Mouse (Mus musculus): Measurements from ENCODE around the gene Tmem205. TPM values are rescaled to one million over a fixed set of nuclear protein-coding genes. Genes with fewer than 3 reads are reported as not detected.

Gene Tmem205
- total RNA-seq (2021): 10 to 100 TPM; 44.4 to 45.9 TPM
- long read RNA-seq, experiment 1, transcript Tmem205-201 (4 exons, 785 nt): major isoform, 10 of 19 reads
- long read RNA-seq, experiment 1, partial matches to known transcripts: 2 of 19 reads
- long read RNA-seq, experiment 1, other reads (novel, unspliced or antisense): 5 of 19 reads
- long read RNA-seq, experiment 2, transcript Tmem205-201 (4 exons, 785 nt): major isoform, 15 of 35 reads
- long read RNA-seq, experiment 2, partial matches to known transcripts: 6 of 35 reads
- long read RNA-seq, experiment 2, other reads (novel, unspliced or antisense): 10 of 35 reads

DNA sequence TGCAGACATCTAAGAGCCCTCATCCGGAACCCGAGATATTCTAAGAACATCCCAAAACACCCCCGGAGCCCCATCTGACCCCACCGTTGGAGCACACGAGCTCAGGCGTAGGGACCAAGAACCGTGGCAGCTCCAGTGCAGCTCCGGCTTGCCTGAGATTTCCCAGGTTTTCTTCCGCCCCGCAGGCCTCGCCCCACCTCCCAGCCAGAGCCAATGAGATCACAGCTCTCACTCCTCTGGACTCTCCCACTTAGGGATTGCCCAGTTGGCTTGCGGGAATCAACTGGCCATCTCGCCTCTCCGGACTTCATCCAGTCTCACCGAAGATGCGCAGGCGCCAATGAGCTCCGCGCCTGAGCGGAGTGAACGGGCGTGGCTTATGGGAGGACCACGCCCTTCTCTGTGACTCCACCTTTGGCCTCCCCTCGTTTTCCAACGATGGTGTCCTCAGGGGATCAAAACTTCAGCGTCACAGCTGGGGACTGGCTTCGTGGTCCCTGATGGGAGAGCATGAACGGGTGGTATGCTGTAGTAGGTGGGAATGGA lies at the start of gene Tmem205, which contains the start of gene Ccdc159:
TSS of gene Tmem205 (minus strand) at position 349 of the 546 bp plus-strand sequence.
TSS of gene Ccdc159 (plus strand) at position 264 of the 546 bp plus-strand sequence.
- Histone ChIP-seq H3K4me3 (peak within 1 kb of the TSS; percentile 69), H3K27ac (peak within 1 kb of the TSS; percentile 86)
- TF ChIP-seq CTCF (conservative IDR thresholded peaks at IDR 0.05): no peak
- DNase-seq (ENCODE audit: low spot score in 2 of 2): peak; percentile 86 to 95

DNA sequence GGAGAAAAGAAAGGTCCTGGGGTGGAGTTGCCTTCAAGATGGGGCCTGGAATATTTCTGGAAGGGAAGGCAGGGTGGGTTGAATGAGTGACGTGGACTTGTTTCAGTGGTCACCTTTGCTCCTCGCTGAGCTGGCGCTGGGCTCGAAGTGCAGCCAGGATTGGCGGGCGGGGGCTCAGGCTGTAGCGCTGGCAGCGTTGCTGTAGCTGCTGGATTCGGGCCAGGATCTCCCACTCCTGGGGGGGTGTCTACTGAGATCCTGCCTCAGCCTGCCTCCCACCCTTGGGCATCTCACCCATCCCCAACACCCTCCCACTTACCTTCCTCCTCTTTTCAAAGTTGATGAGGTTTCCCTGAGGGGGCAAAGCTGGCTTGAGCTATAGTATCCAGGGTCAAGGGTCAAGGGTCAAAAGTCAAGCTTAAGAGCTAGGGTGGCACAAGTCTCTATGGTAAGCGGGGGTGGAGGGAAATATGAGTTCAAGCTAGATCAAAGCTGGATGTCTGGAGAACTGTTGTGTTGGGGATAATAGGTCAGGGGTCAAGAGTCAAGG lies 49.3 kb upstream of the Tmem205 start:
- DNase-seq (ENCODE audit: low spot score in 2 of 2): no peak
- no peak for TF ChIP-seq CTCF (conservative IDR thresholded peaks at IDR 0.05)
- Histone ChIP-seq H3K4me3 (no peak overlapping the region), H3K27ac (no peak overlapping the region)

DNA sequence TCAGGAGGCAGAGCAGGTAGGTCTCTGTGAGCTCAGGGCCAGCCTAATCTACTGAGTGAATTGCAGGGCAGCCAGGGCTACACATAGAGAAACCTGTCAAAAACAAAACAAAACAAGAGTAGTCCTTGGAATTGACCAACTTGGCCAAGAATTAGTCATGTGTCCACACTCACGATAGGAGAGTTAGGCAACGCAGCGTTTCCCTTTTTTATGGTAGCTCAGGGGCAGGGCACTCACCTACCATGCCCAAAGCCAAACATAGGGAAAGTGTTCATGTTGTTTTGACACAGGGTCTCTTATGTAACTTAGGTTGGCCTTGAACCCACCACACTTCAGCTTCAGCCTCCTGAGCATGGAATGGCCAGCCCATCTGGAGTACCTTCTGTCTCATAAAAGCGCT lies 41.9 kb upstream of the Tmem205 start:
- H3K4me3 ChIP-seq: no peak overlapping the region
- no peak for DNase-seq (ENCODE audit: low spot score in 2 of 2)
- H3K27ac ChIP-seq: no peak overlapping the region
- no peak for TF ChIP-seq CTCF (conservative IDR thresholded peaks at IDR 0.05)

DNA sequence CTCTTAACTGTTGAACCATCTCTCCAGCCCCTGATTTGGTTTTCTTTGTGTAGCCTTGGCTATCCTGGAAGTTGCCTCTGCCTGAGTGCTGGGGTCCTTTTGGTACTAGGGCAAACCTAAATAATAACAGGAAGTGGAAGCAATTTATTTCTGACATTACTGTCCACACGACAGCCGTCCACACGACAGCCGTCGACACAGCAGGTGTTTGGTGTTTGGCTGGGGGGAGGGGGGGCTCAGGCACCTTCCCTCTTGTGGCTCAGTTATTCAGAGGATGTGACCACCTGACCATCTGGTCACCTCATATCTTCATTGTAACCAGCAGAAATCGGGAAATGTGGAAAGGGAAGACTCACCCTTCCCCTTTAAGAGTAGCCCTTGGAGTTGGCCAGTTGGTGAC lies 41.5 kb upstream of the Tmem205 start:
- DNase-seq (ENCODE audit: low spot score in 2 of 2): no peak
- Histone ChIP-seq H3K4me3 (no peak overlapping the region), H3K27ac (no peak overlapping the region)
- TF ChIP-seq CTCF (conservative IDR thresholded peaks at IDR 0.05): no peak

DNA sequence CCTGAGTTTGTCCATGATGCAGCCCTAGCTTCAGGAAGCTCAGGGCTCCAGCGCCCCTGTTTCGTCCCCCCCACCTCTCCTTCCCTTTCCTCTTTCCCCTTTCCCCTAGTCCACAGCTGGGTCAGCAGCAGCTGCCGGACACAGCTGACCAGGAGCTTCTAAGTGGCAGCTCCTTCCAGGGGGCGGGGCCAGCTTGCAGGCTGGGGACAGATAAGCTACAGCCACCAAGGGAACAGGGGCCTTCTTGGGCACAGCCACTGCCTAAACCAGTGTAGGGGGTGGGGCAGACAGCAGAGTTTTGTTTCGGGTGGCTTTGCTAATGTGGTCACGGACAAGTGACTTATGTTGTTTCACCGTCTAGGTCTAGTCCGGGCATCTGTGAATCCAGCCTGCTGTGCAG lies 36.1 kb upstream of the Tmem205 start, which contains the start of gene Epor:
TSS of gene Epor (minus strand) at position 90 of the 400 bp plus-strand sequence.
- peak within 1 kb of the TSS; percentile 61 for H3K4me3 ChIP-seq
- DNase-seq (ENCODE audit: low spot score in 2 of 2): no peak
- peak within 1 kb of the TSS; percentile 80 for H3K27ac ChIP-seq
- TF ChIP-seq CTCF (conservative IDR thresholded peaks at IDR 0.05): no peak

DNA sequence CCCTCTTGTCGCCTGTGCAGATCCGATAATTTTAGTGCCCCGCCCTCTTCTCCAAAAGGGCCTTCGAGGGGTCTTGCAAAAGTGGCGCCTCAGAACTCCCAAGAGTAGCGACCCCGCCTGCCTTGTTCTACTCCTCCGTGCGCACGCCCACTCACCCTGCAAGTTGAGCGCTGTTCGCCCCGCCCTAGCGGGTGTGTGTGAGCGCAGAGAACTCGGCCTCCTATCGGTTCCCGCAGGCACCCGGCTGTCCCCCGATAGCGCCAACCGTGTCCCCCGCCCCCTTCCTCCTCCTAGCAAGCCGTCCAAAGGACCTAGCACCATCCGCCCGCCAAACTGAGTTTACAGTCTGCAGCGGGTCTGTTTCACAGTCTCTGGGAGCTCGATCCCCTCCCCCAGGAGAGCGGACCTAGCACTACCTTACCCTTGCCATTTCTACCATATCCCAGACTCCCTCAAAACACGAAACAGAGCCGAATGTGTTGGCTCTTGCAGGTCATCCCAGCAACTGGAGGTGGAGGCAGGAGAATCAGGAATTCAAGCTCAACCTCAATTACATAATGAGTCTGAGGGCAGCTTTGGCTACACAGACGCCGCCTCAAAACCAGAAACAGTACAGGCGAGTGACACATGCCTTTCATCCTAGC lies 35.2 kb upstream of the Tmem205 start:
- peak overlapping the region; percentile 80 for H3K27ac ChIP-seq

DNA sequence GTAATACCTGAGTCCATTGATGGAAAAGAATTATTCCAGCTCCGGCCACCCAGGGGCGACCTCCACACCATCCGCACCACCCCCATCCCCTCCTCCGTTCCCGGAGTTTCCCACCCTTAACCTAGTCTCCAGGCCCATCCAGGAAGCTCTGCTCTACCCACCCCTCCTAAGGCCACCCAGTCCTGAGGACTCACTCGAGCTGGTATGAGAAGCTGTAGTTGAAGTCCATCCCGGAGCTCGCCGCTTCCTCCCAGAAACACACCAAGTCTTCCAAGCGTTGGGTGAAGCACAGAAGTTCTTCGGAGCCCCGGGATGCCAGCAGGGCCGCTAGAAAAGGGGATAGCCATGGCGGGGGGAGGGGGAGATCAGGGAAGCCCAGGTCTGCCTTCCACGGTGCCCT lies 34.7 kb upstream of the Tmem205 start:
- H3K27ac ChIP-seq: peak overlapping the region; percentile 80
- DNase-seq (ENCODE audit: low spot score in 2 of 2): no peak

More for the DNA sequence above, 35.2 kb upstream of the Tmem205 start:
- peak; percentile 56 for TF ChIP-seq CTCF (conservative IDR thresholded peaks at IDR 0.05)
- H3K4me3 ChIP-seq: peak overlapping the region; percentile 61
- peak; percentile 75 to 84 for DNase-seq (ENCODE audit: low spot score in 2 of 2)

DNA sequence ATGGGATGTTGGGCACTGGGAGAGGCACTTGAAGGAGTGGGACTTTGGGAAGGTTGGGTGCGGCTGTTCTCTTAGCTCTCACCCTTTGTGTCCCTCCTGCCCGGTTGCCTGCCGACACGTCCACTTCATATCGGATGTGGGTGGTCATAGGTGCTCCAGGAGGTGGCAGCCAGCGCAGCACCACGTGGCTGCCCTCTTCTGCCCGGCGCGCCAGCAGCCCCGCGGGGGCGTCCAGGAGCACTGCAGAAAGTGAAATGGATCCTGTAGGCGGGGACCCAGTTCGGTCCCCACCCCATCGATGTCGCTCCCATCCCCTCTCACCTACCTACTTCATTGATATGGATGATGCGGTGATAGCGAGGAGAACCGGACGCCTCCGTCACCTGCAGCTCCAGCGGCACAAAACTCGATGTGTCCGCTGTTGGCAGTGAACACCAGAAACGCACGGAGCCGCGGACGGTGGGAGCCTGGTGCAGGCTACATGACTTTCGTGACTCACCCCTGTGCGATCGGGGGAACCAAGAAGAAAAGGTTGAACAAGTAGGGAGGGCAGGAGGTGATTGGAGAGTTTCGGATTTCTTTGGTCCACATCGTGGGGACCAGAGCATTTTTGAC lies 34.1 kb upstream of the Tmem205 start:
- TF ChIP-seq CTCF (conservative IDR thresholded peaks at IDR 0.05): no peak
- no peak for DNase-seq (ENCODE audit: low spot score in 2 of 2)
- Histone ChIP-seq H3K27ac (peak overlapping the region; percentile 80; the same call in 1 of the 2 replicates), H3K4me3 (peak overlapping the region; percentile 61)

More for the DNA sequence above, 34.7 kb upstream of the Tmem205 start:
- no peak for TF ChIP-seq CTCF (conservative IDR thresholded peaks at IDR 0.05)
- peak overlapping the region; percentile 61 for H3K4me3 ChIP-seq

DNA sequence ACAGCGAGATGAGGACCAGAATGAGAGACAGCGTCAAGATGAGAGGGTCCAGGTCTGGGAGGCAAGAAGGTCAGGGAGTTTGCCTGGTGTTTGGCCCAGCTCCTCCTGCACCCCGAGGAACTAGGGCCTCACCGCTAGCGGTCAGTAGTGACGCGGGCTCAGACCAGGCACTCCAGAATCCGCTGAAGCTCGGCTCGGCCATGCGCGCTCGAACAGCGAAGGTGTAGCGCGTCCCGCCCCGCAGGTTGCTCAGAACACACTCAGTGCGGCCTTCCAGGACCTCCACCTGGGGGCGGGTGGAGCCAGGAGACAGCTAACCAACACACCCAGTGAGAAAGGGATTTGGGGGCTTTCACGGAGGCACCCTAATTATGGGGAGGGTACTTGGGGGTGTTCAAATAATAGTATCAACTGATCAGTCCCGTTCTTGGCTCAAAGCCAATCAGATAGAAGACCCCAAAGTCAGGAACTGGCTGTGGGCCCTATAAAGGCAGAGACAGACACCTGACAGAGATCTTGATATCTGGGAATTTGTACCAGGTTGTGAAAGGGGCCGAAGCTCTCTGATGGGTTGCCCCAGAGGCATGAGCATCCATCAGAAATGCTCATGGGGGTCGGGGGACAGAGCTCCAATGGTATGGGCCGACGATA lies 33.3 kb upstream of the Tmem205 start:
- Histone ChIP-seq H3K4me3 (peak overlapping the region; percentile 61; the same call in 1 of the 2 replicates), H3K27ac (peak overlapping the region; percentile 80; the same call in 1 of the 2 replicates)
- DNase-seq (ENCODE audit: low spot score in 2 of 2): no peak
- TF ChIP-seq CTCF (conservative IDR thresholded peaks at IDR 0.05): no peak; the same call in 1 of the 2 replicates

DNA sequence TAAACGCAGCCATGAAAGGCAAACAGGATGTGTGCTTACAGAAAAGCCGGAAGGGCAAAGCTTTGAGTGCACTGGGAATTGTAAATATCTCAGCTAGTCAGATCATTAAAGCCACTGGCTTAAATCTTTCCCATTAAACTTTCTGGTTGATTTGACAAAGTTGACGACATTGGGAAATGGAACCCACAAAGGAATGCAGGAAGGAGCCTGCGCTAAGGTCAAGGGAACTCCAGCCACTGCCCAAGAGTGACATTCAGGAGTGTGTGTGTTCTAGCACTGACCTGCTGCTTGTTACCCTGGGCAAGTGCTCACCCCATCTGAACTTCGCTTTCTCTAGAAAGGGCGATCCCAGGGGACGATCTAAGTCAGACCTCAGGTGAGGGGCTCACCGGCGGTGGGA lies 32.8 kb upstream of the Tmem205 start:
- DNase-seq (ENCODE audit: low spot score in 2 of 2): no peak
- Histone ChIP-seq H3K27ac (peak overlapping the region; percentile 62; the same call in 1 of the 2 replicates), H3K4me3 (no peak overlapping the region)
- TF ChIP-seq CTCF (conservative IDR thresholded peaks at IDR 0.05): no peak

DNA sequence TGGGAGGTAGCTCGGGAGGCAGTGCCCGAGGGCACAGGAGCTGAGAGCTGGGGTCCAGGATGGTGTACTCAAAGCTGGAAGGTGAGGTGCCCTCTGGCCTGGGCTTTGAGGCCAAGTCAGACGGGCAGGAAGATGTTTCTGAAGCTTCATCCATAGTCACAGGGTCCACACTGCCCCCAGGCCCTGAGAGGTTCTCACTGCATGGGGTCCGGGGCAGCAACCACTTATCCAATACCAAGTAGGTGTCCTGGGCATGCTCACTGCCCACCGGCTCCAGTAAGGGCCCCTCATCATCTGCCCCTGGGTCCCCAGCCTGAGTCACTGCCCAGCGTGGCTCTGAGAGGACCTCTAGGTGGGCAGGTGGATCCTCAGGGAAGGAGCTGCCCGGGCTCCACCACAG lies 31.9 kb upstream of the Tmem205 start:
- TF ChIP-seq CTCF (conservative IDR thresholded peaks at IDR 0.05): no peak
- no peak for DNase-seq (ENCODE audit: low spot score in 2 of 2)
- H3K27ac ChIP-seq: no peak overlapping the region

DNA sequence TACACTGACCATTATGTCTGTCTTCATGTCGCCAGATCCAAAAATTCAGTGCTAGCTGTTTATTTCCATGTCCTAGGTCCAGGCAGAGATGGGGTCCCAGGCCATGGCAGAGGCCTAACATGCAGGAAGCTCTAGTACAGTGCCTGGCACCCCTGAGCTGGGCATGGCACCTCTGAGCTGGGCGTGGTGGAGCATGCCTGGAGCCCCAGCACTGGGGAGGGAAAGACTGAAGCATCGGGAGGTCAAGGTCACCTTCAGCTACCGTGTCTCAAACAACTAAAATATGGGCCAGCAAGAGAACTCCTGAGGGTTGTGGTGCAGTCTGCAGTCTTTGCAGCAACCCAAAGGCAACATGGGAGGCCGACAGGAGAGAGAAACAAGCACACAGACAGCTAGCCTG lies 31.0 kb upstream of the Tmem205 start:
- Histone ChIP-seq H3K27ac (no peak overlapping the region), H3K4me3 (no peak overlapping the region)
- TF ChIP-seq CTCF (conservative IDR thresholded peaks at IDR 0.05): no peak
- no peak for DNase-seq (ENCODE audit: low spot score in 2 of 2)

More for the DNA sequence above, 31.9 kb upstream of the Tmem205 start:
- H3K4me3 ChIP-seq: no peak overlapping the region

Measured in layer of hippocampus, adult 2 months (tissue).